22 mouse cellular contexts compared by ENCODE assay signal in genomic region chr4:26736381-26736780, GRCm38 (mm10).
A peak's percentile ranks its signal among the peaks of the same experiment; 100 is the strongest.
DNase-seq lines count a peak whose midpoint lies in the region; ATAC-seq and TF ChIP-seq lines count a peak whose summit lies in the region.
"Had no signal": no experiment of that assay in that cellular context is flagged by ENCODE, and none has a peak within 500 bp of the region (broad histone marks: within the 10 kb centered on the region; RNA-seq: fewer than 3 reads in every experiment).

No protein-coding gene starts in this region.

- WGBS in kidney, adult 2 months = 86% methylated on average over 3 of the region's 3 CpGs
- 77% methylated on average over 3 of the region's 3 CpGs for WGBS in cerebellum, adult 2 months

- H3K9ac ChIP-seq in ES-E14 (ENCODE audit: insufficient read depth, low read depth, low read length, poor library complexity, severe bottlenecking) = no peak overlapping the region
- H3K9ac ChIP-seq: forebrain, embryonic 13.5 days; hindbrain, embryonic 12.5 days had no signal

- H3K27me3 ChIP-seq in kidney, adult 2 months (replicated peaks; ENCODE audit: control insufficient read depth, insufficient read depth, low read length) = no peaks in the 10 kb centered on the region
- no peaks in the 10 kb centered on the region for H3K27me3 ChIP-seq in cerebellum, adult 2 months (ENCODE audit: control insufficient read depth, insufficient read depth, low read length)
- H3K27me3 ChIP-seq: forebrain, embryonic 13.5 days; hindbrain, embryonic 12.5 days had no signal

- no peak for TF ChIP-seq POLR2A in kidney, adult 2 months (IDR thresholded peaks at IDR 0.05; ENCODE audit: low read depth, low read length)
- no peak for TF ChIP-seq POLR2A in cerebellum, adult 2 months (IDR thresholded peaks at IDR 0.05; ENCODE audit: borderline replicate concordance, insufficient read depth, low read length)

- in situ Hi-C loops in ES-E14 (cut with MboI; ENCODE audit: low sequenced_read_pairs in 2 of 2, unreplicated experiment in 2 of 2) = no loop called here

- TF ChIP-seq CTCF in left cerebral cortex, adult 2 months (IDR thresholded peaks at IDR 0.05) = peak; percentile 29; the same call in 1 of the 2 replicates
- no peak for TF ChIP-seq CTCF in kidney, adult 2 months (conservative IDR thresholded peaks at IDR 0.05; ENCODE audit: insufficient read depth, insufficient read length, low read depth, low read length)
- TF ChIP-seq CTCF in cerebellum, adult 2 months (IDR thresholded peaks at IDR 0.05; ENCODE audit: borderline replicate concordance, insufficient read depth, low read depth, low read length) = no peak

- no peak for DNase-seq in frontal cortex, postnatal 14 days (ENCODE audit: low spot score in 2 of 2)
- no peak for DNase-seq in left cerebral cortex, adult 2 months (ENCODE audit: extremely low spot score in 1 of 2, low spot score in 2 of 2)
- no peak for DNase-seq in left cerebral cortex, adult 9 months (ENCODE audit: low spot score in 2 of 2)
- no peak for DNase-seq in ES-E14 (ENCODE audit: low read depth, low spot score)
- no peak for DNase-seq in kidney, adult 2 months
- no peak for DNase-seq in cerebellum, adult 2 months
- DNase-seq: adrenal gland, adult 8-10 months; adrenal gland, postnatal 36 days; B cell, adult 2 months; cerebellum, adult 11-12 months; cerebellum, adult 9-10 months; cerebellum, postnatal 14 days; gastrocnemius, adult 2 months; gastrocnemius, postnatal 14 days had no signal

- intact Hi-C loops in left cerebral cortex, adult 2 months (cut with DNase I) = loop anchor here (10.0 kb wide), 1 partner anchor 198 kb away; no protein-coding TSS in a partner anchor

- H3K36me3 ChIP-seq in ES-E14 (ENCODE audit: control insufficient read depth, insufficient read depth, low read length, poor library complexity, severe bottlenecking) = no peaks in the 10 kb centered on the region
- no peaks in the 10 kb centered on the region for H3K36me3 ChIP-seq in kidney, adult 2 months (ENCODE audit: control insufficient read depth, insufficient read depth, low read length)
- H3K36me3 ChIP-seq: forebrain, embryonic 10.5 days; hindbrain, embryonic 12.5 days had no signal

- no peak overlapping the region for H3K27ac ChIP-seq in left cerebral cortex, adult 2 months
- H3K27ac ChIP-seq in ES-E14 (ENCODE audit: insufficient read depth, low read depth, low read length, poor library complexity, severe bottlenecking) = no peak overlapping the region
- H3K27ac ChIP-seq in kidney, adult 2 months (ENCODE audit: insufficient read depth, low read depth, low read length) = no peak overlapping the region
- H3K27ac ChIP-seq in cerebellum, adult 2 months (ENCODE audit: insufficient read depth, low read length) = no peak overlapping the region
- H3K27ac ChIP-seq: forebrain, embryonic 10.5 days; forebrain, embryonic 13.5 days; gastrocnemius, adult 2 months; hindbrain, embryonic 12.5 days had no signal

- no peak overlapping the region for H3K4me3 ChIP-seq in left cerebral cortex, adult 2 months
- H3K4me3 ChIP-seq in ES-E14 (ENCODE audit: insufficient read depth in 1 of 2, low read depth in 1 of 2, low read length in 2 of 2, poor library complexity in 1 of 2, severe bottlenecking in 1 of 2) = no peak overlapping the region
- H3K4me3 ChIP-seq in kidney, adult 2 months (ENCODE audit: insufficient read depth, low read depth, low read length) = no peak overlapping the region
- no peak overlapping the region for H3K4me3 ChIP-seq in cerebellum, adult 2 months (replicated peaks; ENCODE audit: insufficient read depth, low read depth, low read length)
- H3K4me3 ChIP-seq: forebrain, embryonic 10.5 days; forebrain, embryonic 13.5 days; gastrocnemius, adult 2 months; hindbrain, embryonic 12.5 days had no signal

- no peaks in the 10 kb centered on the region for H3K4me1 ChIP-seq in ES-E14 (ENCODE audit: control insufficient read depth in 2 of 2, insufficient read depth in 2 of 2, low read length in 2 of 2, poor library complexity in 1 of 2)
- H3K4me1 ChIP-seq in kidney, adult 2 months (ENCODE audit: control insufficient read depth, insufficient read depth, low read length) = no peaks in the 10 kb centered on the region
- H3K4me1 ChIP-seq in cerebellum, adult 2 months (ENCODE audit: control insufficient read depth, insufficient read depth, low read length) = no peaks in the 10 kb centered on the region
- H3K4me1 ChIP-seq: forebrain, embryonic 10.5 days; forebrain, embryonic 13.5 days; hindbrain, embryonic 12.5 days had no signal

- H3K9me3 ChIP-seq in ES-E14 (ENCODE audit: control insufficient read depth, insufficient read depth, low read depth, low read length) = no peaks in the 10 kb centered on the region
- H3K9me3 ChIP-seq: forebrain, embryonic 10.5 days; forebrain, embryonic 13.5 days; hindbrain, embryonic 12.5 days had no signal

- ATAC-seq in frontal cortex, adult (ENCODE audit: low TSS enrichment) = peak; percentile 89
- ATAC-seq: activated CD4-positive, CD25-positive, alpha-beta regulatory T cell, adult 4 months; forebrain, embryonic 13.5 days; hindbrain, embryonic 16.5 days; inflammation-experienced regulatory T-cells, adult 6 months; intestine, embryonic 16.5 days had no signal

TF ChIP-seq in ES-E14, 5 proteins besides CTCF, POLR2A, EP300 and RAD21:
- TF ChIP-seq ZNF384 (IDR thresholded peaks at IDR 0.05; ENCODE audit: low read depth, low read length) (peak; percentile 55; the same call in 1 of the 2 replicates), ZC3H11A (IDR thresholded peaks at IDR 0.05; ENCODE audit: borderline replicate concordance, low read depth, low read length) (no peak), HCFC1 (IDR thresholded peaks at IDR 0.05; ENCODE audit: borderline replicate concordance, insufficient read depth, low read length) (no peak)
